Mouse (Mus musculus): ENCODE data around the gene Secisbp2. TPM values are rescaled to one million over a fixed set of nuclear protein-coding genes. Genes with fewer than 3 reads are reported as not detected.

Secisbp2 gene
- polyA plus RNA-seq, 1 experiment from 2014 or later: 27.8 TPM

GRCm38 (mm10) chr13:51677630-51678185 is 26.2 kb downstream of the Secisbp2 start:
- peaks cover 100% of the 10 kb centered on the region for H3K36me3 ChIP-seq

DNA sequence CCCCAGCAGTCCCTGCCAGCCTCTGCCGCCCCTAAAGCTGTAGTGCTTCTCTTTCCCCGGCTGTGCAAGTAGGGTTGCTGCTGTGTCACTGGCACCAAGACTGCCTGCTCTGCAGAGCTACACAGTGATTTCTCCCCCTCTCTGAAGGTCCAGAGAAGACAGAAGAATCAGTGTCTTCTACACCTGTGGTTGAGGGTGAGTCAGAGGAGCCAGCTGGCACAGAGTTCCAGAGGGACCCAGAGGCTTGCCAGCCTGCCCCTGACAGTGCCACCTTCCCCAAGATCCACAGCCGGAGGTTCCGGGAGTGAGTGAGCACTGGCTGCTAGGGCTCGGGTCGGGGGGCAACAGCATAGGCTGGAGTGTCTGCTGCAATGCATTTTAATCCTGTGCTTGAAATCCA is 27.2 kb downstream of the Secisbp2 start:
- DNase-seq (ENCODE audit: low spot score): no peak
- Histone ChIP-seq H3K36me3 (peaks cover 100% of the 10 kb centered on the region), H3K4me1 (no peaks in the 10 kb centered on the region), H3K4me3 (no peak overlapping the region), H3K9me3 (replicated peaks) (no peaks in the 10 kb centered on the region), H3K27ac (no peak overlapping the region), H3K27me3 (ENCODE audit: low read depth, poor library complexity, severe bottlenecking) (no peaks in the 10 kb centered on the region)
- WGBS: 92% methylated on average over 6 of the region's 6 CpGs

More at GRCm38 (mm10) chr13:51677630-51678185, 26.2 kb downstream of the Secisbp2 start:
- 94% methylated on average over 7 of the region's 7 CpGs for WGBS
- Histone ChIP-seq H3K27ac (no peak overlapping the region), H3K4me1 (no peaks in the 10 kb centered on the region), H3K27me3 (ENCODE audit: low read depth, poor library complexity, severe bottlenecking) (no peaks in the 10 kb centered on the region), H3K4me3 (no peak overlapping the region), H3K9me3 (replicated peaks) (no peaks in the 10 kb centered on the region)
- DNase-seq (ENCODE audit: low spot score): no peak

DNA sequence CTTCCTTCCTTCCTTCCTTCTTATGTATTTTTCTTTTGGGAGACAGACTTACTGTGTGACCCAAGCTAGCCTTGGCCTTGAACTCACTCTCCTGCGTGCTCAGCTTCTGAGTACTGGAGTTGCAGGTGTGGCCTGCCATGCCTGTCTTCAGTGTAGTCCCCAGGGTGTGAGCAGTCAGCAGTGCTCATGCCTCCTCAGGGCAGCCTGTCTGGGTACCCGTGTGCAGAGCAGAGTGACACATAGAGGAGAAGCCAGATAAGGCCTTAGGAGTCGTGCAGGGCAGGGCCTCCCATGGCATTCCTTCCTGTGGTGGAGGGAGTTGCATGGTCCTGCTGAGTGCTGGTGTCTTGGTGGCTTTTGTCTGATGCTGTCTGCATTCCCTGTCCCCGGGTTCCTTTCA is 27.8 kb downstream of the Secisbp2 start:
- H3K36me3 ChIP-seq: peaks cover 100% of the 10 kb centered on the region
- no peaks in the 10 kb centered on the region for H3K9me3 ChIP-seq (replicated peaks)
- H3K4me3 ChIP-seq: no peak overlapping the region
- 88% methylated on average over 4 of the region's 4 CpGs for WGBS
- no peaks in the 10 kb centered on the region for H3K4me1 ChIP-seq
- DNase-seq (ENCODE audit: low spot score): no peak
- H3K27me3 ChIP-seq (ENCODE audit: low read depth, poor library complexity, severe bottlenecking): no peaks in the 10 kb centered on the region
- H3K27ac ChIP-seq: no peak overlapping the region

DNA sequence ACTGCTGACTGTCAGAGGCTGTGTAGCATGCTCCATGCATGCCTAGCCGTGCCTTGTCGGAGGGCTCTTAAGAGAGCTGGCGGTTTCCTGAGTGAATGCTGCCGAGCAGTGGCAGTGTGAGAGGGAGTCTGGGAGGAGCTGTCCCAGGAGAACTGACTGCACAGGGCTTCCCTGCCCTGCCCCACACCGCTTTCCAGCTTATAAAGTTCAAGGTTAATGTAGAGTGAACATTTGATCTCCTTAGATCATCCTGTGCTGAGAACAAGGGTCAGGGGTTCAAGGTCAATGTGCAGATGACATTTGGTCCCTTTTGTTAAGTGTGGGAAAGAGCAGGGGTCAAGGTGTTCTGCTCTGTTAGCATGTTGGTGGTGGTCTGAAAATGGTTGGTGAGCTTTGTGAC is 29.6 kb downstream of the Secisbp2 start:
- 90% methylated on average over 5 of the region's 5 CpGs for WGBS
- no peak for DNase-seq (ENCODE audit: low spot score)
- Histone ChIP-seq H3K27me3 (ENCODE audit: low read depth, poor library complexity, severe bottlenecking) (no peaks in the 10 kb centered on the region), H3K9me3 (replicated peaks) (no peaks in the 10 kb centered on the region), H3K27ac (no peak overlapping the region), H3K4me1 (no peaks in the 10 kb centered on the region), H3K4me3 (no peak overlapping the region), H3K36me3 (peaks cover 100% of the 10 kb centered on the region)

DNA sequence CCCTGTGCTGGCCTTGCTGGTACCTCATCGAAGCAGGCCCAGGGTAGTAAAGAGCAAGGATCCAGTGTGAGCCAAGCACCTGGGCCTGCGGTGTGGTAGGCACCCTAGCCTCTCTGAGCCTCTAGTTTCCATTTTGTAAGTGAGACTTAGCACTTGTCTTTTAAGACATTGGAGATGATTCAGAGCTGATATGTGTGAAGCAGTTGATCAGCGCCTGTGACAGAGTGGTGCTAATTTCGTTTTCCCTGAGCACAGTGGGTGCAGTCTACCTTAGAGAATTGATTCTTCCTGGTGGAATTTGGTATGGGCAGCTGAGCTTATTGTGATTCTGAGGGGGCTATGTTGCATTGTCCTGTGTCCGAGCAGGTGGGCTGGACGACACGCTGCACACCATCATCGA is 30.1 kb downstream of the Secisbp2 start:
- 95% methylated on average over 8 of the region's 8 CpGs for WGBS
- no peak overlapping the region for H3K4me3 ChIP-seq
- H3K4me1 ChIP-seq: no peaks in the 10 kb centered on the region
- H3K9me3 ChIP-seq (replicated peaks): no peaks in the 10 kb centered on the region
- no peak overlapping the region for H3K27ac ChIP-seq
- H3K36me3 ChIP-seq: peaks cover 100% of the 10 kb centered on the region
- no peaks in the 10 kb centered on the region for H3K27me3 ChIP-seq (ENCODE audit: low read depth, poor library complexity, severe bottlenecking)
- DNase-seq (ENCODE audit: low spot score): no peak

DNA sequence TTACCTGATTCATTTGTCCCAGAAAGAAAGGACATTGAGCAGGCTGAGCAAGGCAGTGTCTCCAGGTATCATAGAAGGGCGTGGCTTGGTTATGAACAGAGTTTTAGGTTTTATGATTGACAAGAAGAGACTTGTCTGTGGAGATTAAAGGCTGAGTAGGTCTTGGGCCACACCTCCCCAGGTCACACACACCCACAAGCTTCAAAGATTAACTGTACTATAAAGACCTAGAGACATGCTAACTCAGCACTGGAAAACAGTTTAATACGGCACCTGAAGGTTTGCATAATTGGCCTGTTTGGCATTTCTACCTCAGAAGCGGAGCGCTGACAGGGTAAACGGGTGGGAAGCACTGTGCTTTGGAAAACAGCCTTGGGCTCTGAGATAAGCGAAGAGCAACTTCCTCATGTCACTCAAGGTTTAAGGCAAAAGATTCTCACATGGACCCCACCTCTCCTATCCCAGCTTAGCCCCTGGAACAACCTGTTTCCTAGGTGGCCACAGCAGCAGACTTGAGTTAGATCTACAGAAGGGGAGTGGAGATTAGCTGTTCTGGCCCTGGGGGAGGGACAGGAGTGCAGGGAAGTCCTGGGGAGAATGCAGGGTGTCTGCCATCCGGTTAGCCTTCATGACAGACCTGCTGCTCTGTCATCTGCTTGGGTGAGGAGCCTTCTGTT is 33.9 kb downstream of the Secisbp2 start:
- Histone ChIP-seq H3K9me3 (replicated peaks) (no peaks in the 10 kb centered on the region), H3K27ac (no peak overlapping the region), H3K4me3 (no peak overlapping the region), H3K36me3 (peaks cover 81% of the 10 kb centered on the region), H3K27me3 (ENCODE audit: low read depth, poor library complexity, severe bottlenecking) (no peaks in the 10 kb centered on the region), H3K4me1 (no peaks in the 10 kb centered on the region)
- DNase-seq (ENCODE audit: low spot score): no peak
- WGBS: 85% methylated on average over 7 of the region's 7 CpGs

- Histone ChIP-seq H3K9me3 (replicated peaks) (no peaks in the 10 kb centered on the region), H3K27ac (no peak overlapping the region), H3K4me3 (no peak overlapping the region), H3K27me3 (ENCODE audit: low read depth, poor library complexity, severe bottlenecking) (no peaks in the 10 kb centered on the region), H3K4me1 (no peaks in the 10 kb centered on the region), H3K36me3 (peaks cover 65% of the 10 kb centered on the region)
- DNase-seq (ENCODE audit: low spot score): no peak
- WGBS: 93% methylated on average over 5 of the region's 5 CpGs
Measured at GRCm38 (mm10) chr13:51686966-51687365, 35.5 kb downstream of the Secisbp2 start.

DNA sequence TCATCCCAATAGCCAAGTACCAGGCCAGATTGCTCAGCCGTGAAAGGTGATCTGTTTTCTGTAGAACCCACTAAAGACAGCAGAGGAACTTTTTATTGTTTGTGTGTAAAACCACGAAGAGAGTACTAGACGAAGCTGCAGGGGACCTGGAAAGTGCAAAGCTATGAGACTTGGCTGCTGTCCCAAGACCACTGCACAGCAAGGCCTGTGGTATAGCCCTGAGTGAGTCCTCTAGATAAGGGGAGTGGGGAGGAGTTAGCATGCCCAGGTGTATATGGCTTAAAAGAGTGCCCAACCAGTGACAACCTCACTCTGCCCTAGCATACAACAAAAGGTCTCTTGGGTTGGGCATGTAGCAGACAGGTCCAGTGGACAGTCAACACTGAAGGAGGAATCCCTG is 37.2 kb downstream of the Secisbp2 start:
- Histone ChIP-seq H3K27ac (no peak overlapping the region), H3K36me3 (peaks cover 48% of the 10 kb centered on the region), H3K4me3 (no peak overlapping the region), H3K9me3 (replicated peaks) (no peaks in the 10 kb centered on the region), H3K4me1 (no peaks in the 10 kb centered on the region), H3K27me3 (ENCODE audit: low read depth, poor library complexity, severe bottlenecking) (no peaks in the 10 kb centered on the region)
- 73% methylated on average over 3 of the region's 3 CpGs for WGBS
- DNase-seq (ENCODE audit: low spot score): no peak

- Histone ChIP-seq H3K9me3 (replicated peaks) (no peaks in the 10 kb centered on the region), H3K27ac (no peak overlapping the region), H3K27me3 (ENCODE audit: low read depth, poor library complexity, severe bottlenecking) (no peaks in the 10 kb centered on the region)
Measured at GRCm38 (mm10) chr13:51696481-51696880, 45.0 kb downstream of the Secisbp2 start.

GRCm38 (mm10) chr13:51697455-51697854 is 46.0 kb downstream of the Secisbp2 start:
- no peaks in the 10 kb centered on the region for H3K9me3 ChIP-seq (replicated peaks)
- WGBS: 81% methylated on average over 6 of the region's 6 CpGs
- H3K27me3 ChIP-seq (ENCODE audit: low read depth, poor library complexity, severe bottlenecking): no peaks in the 10 kb centered on the region
- no peak for DNase-seq (ENCODE audit: low spot score)
- H3K4me1 ChIP-seq: no peaks in the 10 kb centered on the region
- 0 out of 2 replicates have a peak, but pooled peaks cover 6% of the 10 kb centered on the region for H3K36me3 ChIP-seq
- no peak overlapping the region for H3K4me3 ChIP-seq
- H3K27ac ChIP-seq: no peak overlapping the region

More at GRCm38 (mm10) chr13:51696481-51696880, 45.0 kb downstream of the Secisbp2 start:
- Histone ChIP-seq H3K4me1 (no peaks in the 10 kb centered on the region), H3K36me3 (0 out of 2 replicates have a peak, but pooled peaks cover 3% of the 10 kb centered on the region), H3K4me3 (no peak overlapping the region)
- DNase-seq (ENCODE audit: low spot score): no peak

DNA sequence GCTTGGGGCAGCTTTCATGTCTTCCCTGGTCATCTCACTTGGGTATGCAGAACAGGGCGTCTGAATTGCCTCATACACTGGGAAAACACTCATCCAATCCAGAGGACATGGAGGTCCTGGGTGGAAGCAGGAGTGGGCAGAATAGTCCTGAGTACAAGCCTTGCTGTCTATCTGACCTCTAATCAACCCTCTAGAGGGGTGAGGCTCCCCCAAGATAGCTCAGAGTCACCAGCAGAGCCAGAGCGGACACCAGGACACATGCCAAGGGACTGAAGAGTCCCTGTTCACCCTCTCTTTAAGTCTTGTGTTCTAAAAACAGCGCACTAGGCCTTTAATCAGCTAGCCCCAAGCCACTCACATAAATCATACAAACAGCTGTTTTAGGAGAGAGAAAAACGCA is 46.4 kb downstream of the Secisbp2 start:
- Histone ChIP-seq H3K9me3 (replicated peaks) (no peaks in the 10 kb centered on the region), H3K27ac (no peak overlapping the region), H3K36me3 (peaks cover 10% of the 10 kb centered on the region; the same call in 1 of the 2 replicates), H3K4me3 (no peak overlapping the region), H3K27me3 (ENCODE audit: low read depth, poor library complexity, severe bottlenecking) (no peaks in the 10 kb centered on the region), H3K4me1 (no peaks in the 10 kb centered on the region)
- 70% methylated on average over 4 of the region's 4 CpGs for WGBS
- no peak for DNase-seq (ENCODE audit: low spot score)

DNA sequence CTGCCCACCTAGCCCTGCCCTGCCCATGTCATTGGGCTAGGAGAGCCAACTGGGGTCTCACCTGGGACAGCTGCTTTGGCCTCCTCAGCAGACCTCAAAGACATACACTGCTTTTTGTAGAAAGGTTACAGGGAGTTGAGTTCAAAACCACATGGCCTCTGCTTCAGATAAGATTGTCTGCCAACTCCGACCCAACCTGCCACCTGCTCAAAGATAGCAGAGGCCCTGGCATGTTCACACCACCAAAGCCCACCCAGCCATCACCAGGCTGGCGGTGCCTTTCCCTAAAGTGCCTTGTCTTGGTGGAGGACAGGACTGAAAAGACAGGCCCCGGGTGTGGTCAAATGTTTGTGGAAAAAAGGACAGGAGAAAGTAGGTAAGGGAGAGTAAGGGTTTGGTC is 46.8 kb downstream of the Secisbp2 start:
- Histone ChIP-seq H3K4me3 (no peak overlapping the region), H3K9me3 (replicated peaks) (no peaks in the 10 kb centered on the region), H3K27me3 (ENCODE audit: low read depth, poor library complexity, severe bottlenecking) (no peaks in the 10 kb centered on the region), H3K4me1 (no peaks in the 10 kb centered on the region), H3K27ac (no peak overlapping the region), H3K36me3 (peaks cover 13% of the 10 kb centered on the region; the same call in 1 of the 2 replicates)
- WGBS: 86% methylated on average over 3 of the region's 3 CpGs
- DNase-seq (ENCODE audit: low spot score): no peak

- no peaks in the 10 kb centered on the region for H3K27me3 ChIP-seq (ENCODE audit: low read depth, poor library complexity, severe bottlenecking)
- no peak overlapping the region for H3K27ac ChIP-seq
- H3K4me1 ChIP-seq: peaks cover 6% of the 10 kb centered on the region; the same call in 1 of the 2 replicates
- no peak for DNase-seq (ENCODE audit: low spot score)
- WGBS: 89% methylated on average over 5 of the region's 5 CpGs
- no peak overlapping the region for H3K4me3 ChIP-seq
- H3K9me3 ChIP-seq (replicated peaks): no peaks in the 10 kb centered on the region
- peaks cover 13% of the 10 kb centered on the region; the same call in 1 of the 2 replicates for H3K36me3 ChIP-seq
Measured at GRCm38 (mm10) chr13:51703893-51704292, 52.4 kb downstream of the Secisbp2 start.
